Mouse (Mus musculus) retina, postnatal 1 day (tissue): ENCODE data around the gene Ift46.

Experiments
- DNase-seq: peaks from one replicate; pipeline ENCODE4 v3.0.0-alpha.2; 2012

Gene Ift46

DNA sequence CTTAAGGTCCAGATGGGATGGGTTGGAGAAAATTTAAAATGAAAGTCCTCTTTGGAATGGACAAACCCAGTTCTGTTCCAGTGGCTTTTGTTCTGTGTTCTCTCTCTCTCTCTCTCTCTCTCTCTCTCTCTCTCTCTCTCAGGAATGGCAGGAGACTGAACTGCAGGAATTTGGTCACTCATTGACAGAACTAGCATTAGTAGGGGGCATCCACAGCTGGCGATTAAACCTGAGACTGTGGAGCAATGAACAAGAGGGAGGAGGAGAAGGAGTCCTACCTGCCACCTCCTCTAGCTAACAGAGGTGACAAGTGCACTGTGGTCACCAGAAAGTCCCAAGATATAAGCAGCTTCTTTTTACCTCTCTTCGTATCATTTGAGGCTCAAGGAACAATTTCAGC is 31.4 kb upstream of the Ift46 start:
- DNase-seq: peak; percentile 5

DNA sequence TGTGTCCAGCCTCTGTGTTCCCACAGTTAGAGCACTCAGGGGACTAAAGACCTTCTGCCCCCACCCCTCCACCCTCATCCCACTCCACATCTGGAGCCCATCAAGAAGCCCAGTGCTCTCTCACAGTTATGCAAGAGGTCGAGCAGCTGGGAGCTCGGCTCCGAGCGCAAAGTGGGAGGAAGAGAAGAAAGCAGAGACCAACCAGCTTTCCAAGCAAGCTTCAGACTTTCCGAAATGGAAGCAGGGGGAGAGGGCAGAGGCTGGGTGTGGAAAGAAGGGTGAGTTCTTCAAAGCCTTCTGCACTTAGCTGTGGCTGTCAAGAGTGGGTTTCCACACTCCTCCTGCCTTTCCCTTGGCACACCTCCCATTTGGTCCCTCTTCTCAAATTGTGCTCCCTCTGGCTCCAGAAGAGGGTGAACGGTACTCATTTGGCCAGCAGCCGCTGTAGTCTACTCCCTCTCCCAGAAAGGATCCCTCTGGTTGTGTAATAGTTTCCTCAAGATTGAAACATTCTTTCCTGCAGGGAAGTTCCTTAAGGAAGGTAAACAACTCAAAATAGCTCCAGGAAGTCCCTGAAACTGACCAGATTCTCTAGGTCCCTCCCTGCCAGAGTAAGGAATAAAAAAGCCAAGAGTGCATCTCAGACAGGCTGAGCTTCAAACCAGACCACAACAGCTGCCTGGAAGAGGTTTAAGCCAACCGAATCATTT is 30.3 kb upstream of the Ift46 start:
- no peak for DNase-seq

DNA sequence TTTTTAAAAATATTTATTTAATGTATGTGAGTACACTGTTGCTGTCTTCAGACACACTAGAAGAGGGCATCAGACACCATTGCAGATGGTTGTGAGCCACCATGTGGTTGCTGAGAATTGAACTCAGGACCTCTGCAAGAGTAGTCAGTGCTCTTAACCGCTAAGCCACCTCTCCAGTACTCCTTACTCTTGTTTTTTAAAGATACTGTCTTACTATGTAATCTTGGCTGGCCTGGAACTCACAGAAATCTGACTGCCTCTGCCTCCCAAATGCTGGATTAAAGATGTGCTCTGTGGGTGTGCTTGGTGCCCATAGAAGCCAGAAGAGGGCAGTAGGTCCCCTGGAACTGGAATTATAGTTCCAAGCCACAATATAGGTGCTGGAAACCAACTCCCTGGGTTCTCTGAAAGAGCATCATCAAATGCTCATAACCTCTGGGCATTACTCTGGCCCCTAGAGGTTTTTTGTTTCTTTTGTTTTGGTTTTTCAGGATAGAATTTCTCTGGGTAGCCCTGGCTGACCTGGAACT is 27.0 kb upstream of the Ift46 start:
- peak; percentile 5 for DNase-seq

DNA sequence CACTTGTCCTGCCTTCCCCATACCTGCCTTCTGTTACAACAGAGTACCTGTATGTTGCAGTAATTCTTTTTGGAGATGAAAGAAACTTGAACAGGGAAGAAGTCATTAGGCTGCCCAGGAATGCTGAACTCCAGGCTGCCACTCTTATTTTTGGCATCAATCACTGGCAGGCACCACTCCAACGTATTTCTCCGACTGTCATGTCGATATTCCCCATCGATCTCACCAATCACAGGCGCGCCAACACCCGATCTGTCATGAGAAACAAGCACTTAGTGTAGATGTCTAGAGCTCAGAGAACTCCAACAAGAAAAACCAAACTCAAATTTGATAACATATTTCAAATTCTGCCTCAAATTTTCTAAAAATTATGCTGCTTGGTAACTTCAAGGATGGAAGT is 22.3 kb upstream of the Ift46 start:
- DNase-seq: no peak

GRCm38 (mm10) chr9:44746666-44747065 is 21.0 kb upstream of the Ift46 start:
- DNase-seq: no peak

DNA sequence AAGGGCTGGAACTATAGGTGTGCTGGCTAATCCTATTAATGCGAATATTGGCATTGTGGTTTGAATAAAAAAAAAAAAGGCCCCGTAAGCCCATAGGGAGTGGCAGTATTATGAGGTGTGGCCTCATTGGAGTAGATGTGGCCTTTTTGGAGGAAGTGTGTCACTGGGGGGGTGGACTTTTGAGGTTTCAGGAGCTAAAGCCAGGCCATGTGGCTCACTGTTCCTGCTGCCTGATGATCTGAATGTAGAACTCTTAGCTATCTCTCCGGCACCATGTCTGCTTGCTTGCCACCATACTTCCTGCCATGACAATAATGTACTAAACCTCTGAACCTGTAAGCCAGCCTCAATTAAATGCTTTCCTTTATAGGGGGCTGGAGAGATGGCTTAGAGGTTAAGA is 20.4 kb upstream of the Ift46 start:
- no peak for DNase-seq

- DNase-seq: no peak
These were observed 19.2 kb upstream of the Ift46 start for GRCm38 (mm10) chr9:44748473-44748872.

GRCm38 (mm10) chr9:44760873-44761272 is 6.8 kb upstream of the Ift46 start:
- DNase-seq: no peak

GRCm38 (mm10) chr9:44768029-44768394 is 304 bp downstream of the Ift46 start:
- DNase-seq: peak; percentile 2

GRCm38 (mm10) chr9:44771376-44771775 is 3.7 kb downstream of the Ift46 start:
- DNase-seq: no peak

DNA sequence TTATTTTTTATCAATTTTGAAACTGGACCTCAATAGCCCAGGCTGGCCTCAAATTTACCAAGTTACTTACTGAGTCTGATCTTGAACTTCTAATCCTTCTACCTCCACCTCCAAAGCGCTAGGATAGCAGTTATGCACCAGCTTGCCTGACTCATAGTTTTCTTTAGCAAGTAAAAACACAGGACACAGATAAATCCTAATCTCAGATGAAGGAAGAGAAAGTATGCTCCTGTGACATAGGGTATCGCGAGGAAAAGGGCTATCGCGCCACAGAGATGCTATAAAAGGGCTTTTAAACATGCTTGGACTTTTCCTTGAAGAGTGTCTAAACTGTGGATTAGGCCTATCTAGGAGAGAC is 4.7 kb downstream of the Ift46 start:
- no peak for DNase-seq

DNA sequence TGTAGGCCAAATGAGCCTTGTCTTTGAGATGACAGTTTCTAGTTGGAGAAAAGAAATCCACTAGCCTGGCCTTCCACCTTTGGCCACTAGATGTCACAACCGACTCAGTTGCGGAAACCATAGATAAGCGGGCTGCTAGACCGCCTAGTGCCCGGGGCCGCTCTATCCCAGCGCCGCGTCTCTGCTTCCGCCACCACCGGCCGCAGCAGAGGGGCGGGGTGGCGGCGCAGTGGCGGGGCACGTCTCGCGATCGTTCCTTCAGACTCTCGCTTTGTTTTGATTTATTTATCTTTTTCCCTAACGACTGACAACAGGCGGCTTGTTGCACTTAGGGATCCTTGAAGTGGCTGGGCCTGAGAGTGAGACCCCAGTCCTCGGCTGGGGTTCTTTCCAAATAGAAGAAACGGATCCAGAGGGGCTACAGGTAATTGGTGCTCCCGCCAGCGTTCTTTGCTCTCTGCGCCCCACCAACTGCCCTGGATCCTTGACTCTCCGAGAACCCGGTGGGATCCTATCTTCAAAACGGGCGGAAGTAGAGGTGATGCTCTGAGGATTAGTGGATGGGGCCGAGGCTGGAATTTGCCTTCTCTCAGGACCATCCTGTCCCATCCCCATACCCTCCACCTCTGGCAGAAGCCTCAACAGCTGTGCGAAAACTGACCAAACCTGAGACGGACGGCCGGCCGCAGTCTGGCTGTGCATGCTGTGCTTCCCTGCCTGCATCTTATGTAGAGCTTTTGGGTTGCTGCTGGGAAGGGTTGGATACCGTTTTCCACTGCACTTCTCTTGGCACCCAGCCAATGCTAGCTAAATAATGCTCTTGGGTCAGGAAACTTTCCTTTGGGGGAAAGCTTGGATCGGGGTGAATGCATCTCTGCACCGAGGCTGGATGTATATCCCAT is 5.3 kb downstream of the Ift46 start:
- DNase-seq: peak; percentile 98

DNA sequence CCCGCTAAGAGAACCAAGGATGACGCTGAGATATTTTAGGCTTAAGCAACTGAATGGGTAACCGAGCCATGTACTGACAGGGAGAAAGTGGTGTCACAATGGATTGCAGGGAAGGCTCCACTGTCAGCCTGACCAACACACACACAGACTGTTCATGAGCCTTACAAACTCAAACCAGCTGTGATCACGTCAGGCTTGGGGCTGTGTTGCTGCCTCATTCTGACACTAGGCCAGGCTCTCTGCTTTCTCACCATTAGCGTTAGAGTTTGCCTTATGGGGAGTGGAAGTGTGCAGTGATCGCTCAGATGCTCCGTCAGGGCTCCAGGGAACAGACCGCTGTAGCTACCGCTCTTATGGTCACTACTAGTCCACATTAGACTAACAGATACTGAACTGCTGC is 25.1 kb downstream of the Ift46 start:
- no peak for DNase-seq

GRCm38 (mm10) chr9:44798298-44798697 is 30.6 kb downstream of the Ift46 start:
- no peak for DNase-seq

GRCm38 (mm10) chr9:44799102-44799957 is 31.6 kb downstream of the Ift46 start, which contains the start of gene Tmem25:
Tmem25 (minus strand) TSS chr9:44799307.
- DNase-seq: peak; percentile 90

GRCm38 (mm10) chr9:44799958-44800324 is 32.2 kb downstream of the Ift46 start:
- DNase-seq: no peak

DNA sequence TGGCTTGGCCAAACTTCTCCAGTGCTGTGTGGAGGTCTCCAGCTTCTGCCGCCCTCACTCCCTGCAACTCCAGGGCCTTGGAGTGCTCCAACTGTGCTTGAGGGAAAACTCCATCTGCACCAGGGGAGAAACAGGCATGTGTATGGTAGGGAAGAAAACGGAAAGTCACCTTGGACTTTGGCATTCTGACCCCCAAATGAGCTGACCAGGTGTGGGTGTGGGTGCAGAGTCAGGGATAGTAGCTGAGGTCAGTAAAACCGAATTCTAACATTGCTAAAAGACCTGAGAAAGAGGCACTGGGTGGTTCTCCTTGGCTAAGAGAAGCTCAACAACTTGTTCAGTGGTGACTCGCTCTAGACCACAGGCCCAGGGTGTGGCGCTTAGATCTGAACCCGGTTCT is 34.0 kb downstream of the Ift46 start:
- DNase-seq: no peak

DNA sequence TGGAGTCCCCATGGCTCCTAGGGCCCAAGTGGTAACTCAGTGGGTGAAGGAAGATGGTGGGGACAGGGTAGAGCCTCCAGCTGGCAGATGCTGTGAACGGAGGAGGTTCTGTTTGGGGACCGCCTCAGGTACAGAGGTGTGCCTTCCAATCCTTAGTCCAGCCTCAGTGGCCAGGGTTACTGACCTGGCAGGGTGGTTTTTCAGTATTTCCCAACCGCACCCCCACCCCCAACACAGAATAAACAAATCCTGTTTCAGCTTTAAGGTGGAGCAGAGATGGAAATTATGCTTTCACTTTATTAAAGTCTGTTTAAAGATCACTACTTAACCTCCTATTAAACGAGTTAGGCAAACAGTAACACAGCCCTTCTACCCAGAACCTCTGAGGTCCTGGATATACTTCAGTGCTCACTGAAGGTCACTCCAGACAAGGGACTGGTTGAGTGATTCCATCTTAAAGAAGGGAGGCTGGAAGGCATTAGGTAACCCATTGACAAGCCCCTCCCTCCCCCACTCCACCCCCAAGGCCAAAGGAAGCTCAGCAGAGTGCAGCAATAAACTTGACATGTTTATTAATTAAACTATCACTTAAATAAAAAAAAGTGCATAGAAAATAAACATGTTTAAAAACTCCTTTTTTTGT is 35.2 kb downstream of the Ift46 start, which contains the start of gene Ttc36:
Ttc36 (minus strand) TSS at position 265 of the 643 bp plus-strand sequence.
- DNase-seq: no peak

GRCm38 (mm10) chr9:44804678-44805077 is 37.0 kb downstream of the Ift46 start:
- DNase-seq: no peak

GRCm38 (mm10) chr9:44805536-44805935 is 37.8 kb downstream of the Ift46 start:
- no peak for DNase-seq

- DNase-seq: no peak
These were observed 39.4 kb downstream of the Ift46 start for GRCm38 (mm10) chr9:44807141-44807540.

DNA sequence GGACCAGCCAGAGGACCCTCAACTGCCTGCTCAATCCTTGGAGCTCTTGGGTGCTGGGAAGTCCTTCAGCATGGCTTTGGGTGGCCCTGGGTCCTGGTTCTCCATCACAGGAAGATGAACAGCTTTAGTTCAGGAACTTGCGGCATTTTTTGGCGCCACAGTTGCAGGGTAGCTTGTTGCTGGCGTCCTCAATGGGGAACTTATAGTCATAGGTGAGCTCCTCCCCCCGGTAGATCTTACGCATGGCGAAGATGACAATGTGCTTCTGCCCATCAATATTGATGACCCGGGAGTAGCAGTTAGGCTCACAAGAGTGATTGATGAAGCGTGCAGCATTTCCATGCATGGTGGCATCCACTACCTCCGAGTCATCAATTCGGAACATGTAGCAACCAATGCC is 40.1 kb downstream of the Ift46 start:
- DNase-seq: no peak

DNA sequence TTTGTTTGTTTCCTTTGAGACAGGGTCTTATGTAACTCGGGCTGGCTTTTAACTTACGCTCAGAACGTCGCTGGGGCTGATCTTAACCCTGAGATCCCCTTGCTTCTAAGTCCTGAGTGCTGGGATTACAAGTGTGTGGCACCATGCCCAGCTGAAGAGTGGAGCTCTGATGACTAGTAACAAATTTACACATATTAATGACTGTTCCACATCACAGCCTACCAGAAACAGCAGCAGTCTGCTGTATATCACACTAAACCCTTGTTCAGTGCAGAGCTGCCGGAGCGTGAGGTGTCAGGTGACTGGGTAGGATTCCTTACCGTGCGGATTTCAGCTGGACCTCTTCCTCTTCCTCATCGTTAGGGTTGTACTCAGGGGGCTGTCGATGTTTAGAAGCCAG is 42.6 kb downstream of the Ift46 start:
- DNase-seq: no peak
